Mouse (Mus musculus) skeletal muscle tissue, postnatal 0 days (tissue): ENCODE data around the gene Odf4. TPM values are rescaled to one million over a fixed set of nuclear protein-coding genes. Genes with fewer than 3 reads are reported as not detected.

Experiments used
- polyA plus RNA-seq: library from polyadenylated mRNA; unstranded; fragments of >200 nt; fragmentation: Nextera tagmentation; extraction: Ambion mirVana; gene quantifications from 2 replicates; pipeline ENCODE4 v1.2.1, GENCODE M21; 2015

Gene Odf4
- polyA plus RNA-seq = not detected in 2 replicates

DNA sequence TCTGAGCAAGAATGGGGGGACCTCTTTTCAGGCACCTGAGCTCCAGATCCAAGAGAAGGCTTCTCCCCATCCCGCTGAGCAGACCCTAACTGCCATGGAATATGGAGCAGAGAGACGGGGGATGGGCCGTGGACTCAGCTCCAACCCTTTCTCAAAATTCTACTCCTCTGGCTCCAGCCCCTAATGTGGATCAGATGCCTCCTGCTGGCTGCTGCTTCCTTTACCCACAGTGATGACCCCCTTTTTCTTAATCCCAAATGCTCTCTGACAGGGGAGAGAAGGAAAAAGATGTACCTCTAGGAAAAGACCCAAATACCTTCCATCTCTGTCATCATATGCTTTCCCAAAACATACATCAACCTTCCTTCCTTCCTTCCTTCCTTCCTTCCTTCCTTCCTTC lies at the start of gene Odf4:
TSS of gene Odf4 (minus strand) at position 101 of the 400 bp plus-strand sequence.

DNA sequence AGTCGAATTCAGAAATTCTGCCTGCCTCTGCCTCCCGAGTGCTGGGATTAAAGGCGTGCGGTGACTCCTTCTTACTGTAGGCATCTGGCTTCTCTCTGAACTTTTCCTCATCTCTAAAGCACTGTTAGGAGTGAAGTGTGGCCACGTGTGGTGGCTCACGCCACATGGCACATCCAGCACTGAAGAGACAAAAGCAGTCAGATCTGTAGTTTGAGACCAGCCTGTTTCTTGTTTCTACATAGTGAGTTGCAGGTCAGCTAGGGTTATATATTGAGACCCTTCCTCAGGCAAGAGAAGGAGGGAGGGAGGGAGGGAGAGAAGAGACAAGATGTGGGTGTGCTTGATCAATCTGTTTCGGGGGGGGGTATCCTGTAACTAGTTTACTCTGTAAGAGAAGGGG lies 48.2 kb upstream of the Odf4 start, which contains the start of gene Rangrf:
TSS of gene Rangrf (minus strand) at position 101 of the 400 bp plus-strand sequence.

DNA sequence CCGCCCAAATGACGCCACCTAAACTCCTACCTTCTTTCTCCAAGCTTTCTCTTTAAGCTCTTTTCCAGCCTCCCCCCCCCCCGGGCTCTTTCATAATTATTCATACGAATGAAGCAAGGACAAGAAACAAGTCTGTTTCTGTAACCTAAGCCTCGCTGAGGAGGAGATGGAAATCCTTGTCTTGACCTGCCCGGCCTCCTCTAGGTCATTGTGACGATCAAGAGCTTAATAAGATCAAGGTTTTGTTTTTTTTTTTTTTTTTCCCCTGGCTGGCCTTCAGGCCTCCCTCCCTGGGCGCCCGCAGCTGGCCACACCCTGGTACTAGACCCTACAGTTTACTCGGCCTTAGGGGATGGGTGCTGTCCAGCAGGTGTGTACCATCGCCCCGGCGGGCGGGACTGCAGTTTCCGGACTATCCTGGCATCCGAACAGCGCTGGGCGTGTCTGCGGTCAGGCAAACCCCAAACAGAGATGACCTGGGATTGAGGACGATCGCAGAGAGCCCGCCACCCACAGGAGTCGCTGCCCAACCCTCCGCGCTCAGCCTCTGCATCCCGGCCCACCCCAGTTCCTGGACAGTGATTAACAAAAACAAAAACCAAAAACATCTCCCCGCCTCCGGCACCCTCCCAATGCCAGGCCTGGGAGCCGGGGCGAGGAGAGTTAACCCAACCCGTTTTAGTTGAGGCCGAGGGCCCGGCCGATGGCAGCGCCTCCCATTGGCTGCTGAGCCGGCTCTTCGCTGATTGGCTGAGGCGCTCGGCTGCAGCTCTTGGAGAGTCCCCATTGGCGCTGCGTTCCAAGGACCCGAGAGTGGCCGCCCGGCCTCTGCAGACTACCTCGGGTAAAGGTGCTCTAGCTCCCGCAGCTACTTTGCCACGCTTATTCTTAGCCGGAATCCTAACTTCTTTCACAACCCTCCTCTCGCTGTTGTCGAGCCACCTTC lies 40.7 kb upstream of the Odf4 start, which contains the start of gene Slc25a35:
TSS of gene Slc25a35 (plus strand) at position 795 of the 946 bp plus-strand sequence.

DNA sequence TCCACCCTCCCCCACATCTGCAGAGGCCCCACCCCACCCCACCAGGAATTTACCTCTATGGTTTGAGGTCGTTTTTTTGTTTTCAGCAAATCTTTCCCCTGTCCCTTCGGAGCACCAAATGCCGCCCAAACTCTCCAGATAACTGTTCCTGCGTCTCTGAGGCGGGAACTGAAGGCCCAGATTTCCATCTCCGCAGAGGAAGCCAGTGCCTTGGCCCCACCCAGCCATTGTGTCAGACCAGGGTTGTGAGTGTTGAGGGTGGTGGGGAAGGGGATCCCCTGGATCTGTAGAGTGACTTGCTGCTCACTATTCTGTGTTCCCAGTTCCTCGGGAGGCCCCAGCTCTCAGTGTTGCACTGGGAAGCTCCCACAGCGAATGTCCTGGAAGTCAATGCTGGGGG lies 30.4 kb upstream of the Odf4 start, which contains the start of gene Arhgef15:
TSS of gene Arhgef15 (minus strand) at position 173 of the 400 bp plus-strand sequence.

DNA sequence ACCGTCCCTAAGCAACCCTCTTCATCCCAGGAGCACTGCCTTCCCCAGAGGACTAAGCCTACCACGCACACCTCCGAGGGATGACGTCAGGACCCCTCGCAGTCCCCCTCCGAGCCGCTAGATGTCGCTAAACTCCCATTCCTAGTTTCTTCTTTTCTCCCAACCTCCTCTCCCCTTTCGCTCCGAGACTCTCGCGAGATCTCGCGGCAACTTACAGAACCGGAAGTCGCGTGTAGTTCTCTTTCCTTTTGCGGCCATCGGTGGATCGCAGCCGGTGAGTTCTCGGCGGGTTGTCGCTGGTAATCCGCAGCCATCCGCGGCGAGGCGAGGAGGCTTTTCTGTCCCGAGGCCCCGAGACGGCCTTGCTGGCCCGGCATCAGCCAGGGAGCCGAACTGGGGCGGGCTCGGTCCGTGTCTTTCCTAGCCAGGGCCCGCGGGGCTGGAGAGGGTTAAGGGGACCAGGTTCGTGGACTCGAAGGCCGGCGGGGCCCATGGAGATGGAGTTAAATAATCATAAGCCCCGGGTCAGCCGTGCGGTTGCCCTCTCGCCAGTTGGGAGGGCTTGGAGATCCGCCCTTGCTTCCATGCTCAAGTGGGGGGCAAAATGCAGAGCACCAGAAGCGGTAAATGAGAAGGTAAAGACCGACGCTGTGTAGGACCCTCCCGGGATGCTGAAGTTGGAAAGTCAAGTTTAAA lies 25.4 kb downstream of the Odf4 start, which contains the start of gene Rpl26:
TSS of gene Rpl26 (plus strand) at position 233 of the 696 bp plus-strand sequence.

DNA sequence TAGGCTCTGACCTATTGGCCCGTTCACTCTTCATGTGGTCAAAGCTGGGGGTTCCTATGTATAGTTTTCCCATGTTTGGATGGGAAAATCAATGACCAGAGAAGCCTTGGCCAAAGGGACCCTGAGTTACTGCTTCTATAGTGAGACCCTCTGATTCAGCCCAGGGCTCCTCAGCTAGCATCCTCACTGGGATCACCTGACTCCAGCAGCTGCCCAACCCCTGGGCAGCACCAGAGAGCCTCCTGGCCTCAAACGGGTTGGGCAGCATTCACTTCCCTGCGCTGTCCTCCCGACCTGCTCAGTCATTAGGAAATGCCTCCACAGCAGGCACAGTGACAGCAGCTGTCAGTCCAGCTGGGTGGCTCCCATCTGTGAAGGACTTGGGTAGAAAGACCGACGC lies 38.6 kb downstream of the Odf4 start, which contains the start of gene Rnf222:
TSS of gene Rnf222 (plus strand) at position 301 of the 400 bp plus-strand sequence.

Other genes with a start within 250 kb of the Odf4 start
- 20.5 and 21.7 TPM in 2 replicates for gene Myh10, start 235.5 kb downstream of the Odf4 start, polyA plus RNA-seq
- 87.5 and 89.5 TPM in 2 replicates for gene Ndel1, start 55.2 kb downstream of the Odf4 start, polyA plus RNA-seq
- gene Rnf222, start 38.5 kb downstream of the Odf4 start, polyA plus RNA-seq = 0.13 TPM in 1 of 2 replicates, not detected in the other
- gene Rpl26, start 25.5 kb downstream of the Odf4 start, polyA plus RNA-seq = 636 and 672 TPM in 2 replicates
- 5.7 and 6.1 TPM in 2 replicates for gene Arhgef15, start 30.4 kb upstream of the Odf4 start, polyA plus RNA-seq
- gene Slc25a35, start 41.0 kb upstream of the Odf4 start, polyA plus RNA-seq = 1.3 and 1.5 TPM in 2 replicates
- 49.2 and 55.8 TPM in 2 replicates for gene Rangrf, start 48.1 kb upstream of the Odf4 start, polyA plus RNA-seq
- gene Pfas, start 81.4 kb upstream of the Odf4 start, polyA plus RNA-seq = 7.5 and 7.9 TPM in 2 replicates
- 12.5 and 13.5 TPM in 2 replicates for gene Ctc1, start 88.8 kb upstream of the Odf4 start, polyA plus RNA-seq
- 23.1 and 28.8 TPM in 2 replicates for gene Aurkb, start 118.6 kb upstream of the Odf4 start, polyA plus RNA-seq
- gene Borcs6, start 132.6 kb upstream of the Odf4 start, polyA plus RNA-seq = 10.3 and 13.3 TPM in 2 replicates
- gene Tmem107, start 143.7 kb upstream of the Odf4 start, polyA plus RNA-seq = 31.1 and 34.1 TPM in 2 replicates
- 67.9 and 70.2 TPM in 2 replicates for gene Vamp2, start 161.4 kb upstream of the Odf4 start, polyA plus RNA-seq
- 11.1 and 16.8 TPM in 2 replicates for gene Per1, start 168.1 kb upstream of the Odf4 start, polyA plus RNA-seq
- gene Hes7, start 193.3 kb upstream of the Odf4 start, polyA plus RNA-seq = 0.26 TPM in 1 of 2 replicates, not detected in the other
- 0.12 and 0.56 TPM in 2 replicates for gene 9130213A22Rik, start 195.5 kb upstream of the Odf4 start, polyA plus RNA-seq
- 1.1 TPM in 1 of 2 replicates, not detected in the other for gene Aloxe3, start 198.8 kb upstream of the Odf4 start, polyA plus RNA-seq
- 2.2 TPM in 1 of 2 replicates, not detected in the other for gene Alox12b, start 229.9 kb upstream of the Odf4 start, polyA plus RNA-seq